Mouse (Mus musculus) forebrain, embryonic 15.5 days (tissue): Measurements from ENCODE around the gene Zdhhc11. TPM values are rescaled to one million over a fixed set of nuclear protein-coding genes. Genes with fewer than 3 reads are reported as not detected.

Source experiments
- ATAC-seq: fragments of 200-750 bp; cut with Nextera tagmentation; replicated peaks from 2 replicates; pipeline ENCODE4 v1.8.0; 2017; ENCODE audit warnings: mild to moderate bottlenecking, moderate TSS enrichment, moderate library complexity
- H3K27ac ChIP-seq: fragments of 300-500 bp; sonication (generic); replicated peaks from 2 replicates; pipeline ENCODE4 v1.5.1; 2015; ENCODE audit warnings: mild to moderate bottlenecking, inconsistent platforms
- H3K27me3 ChIP-seq: fragments of 300-500 bp; sonication (generic); 2 replicates; pipeline ENCODE4 v1.6.1; 2015; ENCODE audit warnings: inconsistent platforms
- H3K36me3 ChIP-seq: fragments of 300-500 bp; sonication (generic); 2 replicates; pipeline ENCODE4 v1.6.1; 2015; ENCODE audit warnings: mild to moderate bottlenecking, inconsistent platforms
- H3K4me1 ChIP-seq: fragments of 300-500 bp; sonication (generic); 2 replicates; pipeline ENCODE4 v1.6.1; 2015; ENCODE audit warnings: inconsistent platforms
- H3K4me2 ChIP-seq: fragments of 300-500 bp; sonication (generic); replicated peaks from 2 replicates; pipeline ENCODE4 v1.6.1; 2015; ENCODE audit warnings: mild to moderate bottlenecking, inconsistent platforms
- H3K4me3 ChIP-seq: fragments of 300-500 bp; sonication (generic); 2 replicates; pipeline ENCODE4 v1.5.1; 2015; ENCODE audit warnings: mild to moderate bottlenecking, inconsistent platforms
- H3K9ac ChIP-seq: fragments of 300-500 bp; sonication (generic); replicated peaks from 2 replicates; pipeline ENCODE4 v1.6.1; 2015; ENCODE audit warnings: mild to moderate bottlenecking, inconsistent platforms
- H3K9me3 ChIP-seq: fragments of 300-500 bp; sonication (generic); 2 replicates; pipeline ENCODE4 v1.6.1; 2016; ENCODE audit warnings: inconsistent platforms
- WGBS: fragments of 180-500 bp; shearing (Covaris S2); methylation state at CpG from one replicate; pipeline ENCODE4 v1.1.7; 2015; ENCODE audit warnings: mixed read lengths; 5-methylcytosine and 5-hydroxymethylcytosine counted together
- polyA plus RNA-seq: library from polyadenylated mRNA; unstranded; fragments of >200 nt; fragmentation: Nextera tagmentation; extraction: Ambion mirVana; gene quantifications from 2 replicates; pipeline ENCODE4 v1.2.1, GENCODE M21; 2015

Zdhhc11 gene
- not detected in 2 replicates for polyA plus RNA-seq

DNA sequence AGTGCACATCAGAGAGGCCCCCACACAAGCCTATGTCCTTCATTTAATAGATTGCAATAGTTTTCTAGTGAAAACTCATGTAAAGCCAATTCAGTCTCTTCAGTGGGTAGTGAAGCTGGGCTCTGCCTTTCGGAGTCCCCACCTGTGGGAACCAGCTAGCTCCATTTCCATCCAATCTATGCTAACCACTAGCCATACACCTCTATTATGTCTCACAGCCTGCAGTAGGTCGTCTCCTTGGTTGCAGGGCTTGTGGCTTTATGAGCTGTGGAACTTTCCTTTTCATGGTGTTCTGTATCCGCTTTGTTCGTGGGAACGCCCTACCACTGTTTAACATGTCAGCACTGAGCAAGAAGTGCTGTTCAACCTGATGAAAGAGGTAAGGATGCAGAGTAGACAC lies at the start of gene Zdhhc11:
Gene Zdhhc11, plus strand, starts transcription at position 301 of the 400 bp plus-strand sequence.
- Histone ChIP-seq H3K27ac (no peak within 1 kb of the TSS), H3K4me3 (no peak within 1 kb of the TSS), H3K27me3 (no peaks in the 10 kb centered on the region), H3K9me3 (no peaks in the 10 kb centered on the region), H3K4me1 (no peaks in the 10 kb centered on the region), H3K4me2 (no peak within 1 kb of the TSS), H3K9ac (no peak within 1 kb of the TSS), H3K36me3 (peaks cover 36% of the 10 kb centered on the region)
- WGBS = 88% methylated on average over 5 of the region's 5 CpGs
- ATAC-seq = no peak

DNA sequence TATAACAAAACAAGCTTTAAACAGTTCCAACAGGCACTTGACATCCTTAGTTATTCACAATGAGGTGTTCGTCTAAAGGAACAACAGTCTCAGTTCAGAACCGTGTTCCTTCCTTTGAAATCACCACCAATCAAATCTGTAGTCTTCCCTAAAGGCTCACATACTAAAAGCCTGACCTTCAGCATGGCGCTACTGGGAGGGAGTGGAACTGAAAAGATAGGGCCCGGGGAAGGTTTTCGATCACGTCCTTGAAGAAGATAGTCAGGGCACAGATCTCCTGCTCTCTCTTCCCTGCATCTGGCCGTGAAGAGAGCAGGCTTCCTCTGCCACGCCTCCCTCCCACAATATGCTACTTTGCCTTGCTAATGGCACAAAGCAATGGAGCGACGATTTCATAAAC lies 31.4 kb upstream of the Zdhhc11 start:
- no peaks in the 10 kb centered on the region for H3K9me3 ChIP-seq
- H3K4me1 ChIP-seq = peaks cover 4% of the 10 kb centered on the region
- no peak overlapping the region for H3K4me2 ChIP-seq
- H3K27me3 ChIP-seq = no peaks in the 10 kb centered on the region
- H3K27ac ChIP-seq = no peak overlapping the region
- ATAC-seq = no peak
- no peak overlapping the region for H3K4me3 ChIP-seq
- WGBS = 87% methylated on average over 10 of the region's 10 CpGs
- H3K36me3 ChIP-seq = peaks cover 19% of the 10 kb centered on the region
- no peak overlapping the region for H3K9ac ChIP-seq

DNA sequence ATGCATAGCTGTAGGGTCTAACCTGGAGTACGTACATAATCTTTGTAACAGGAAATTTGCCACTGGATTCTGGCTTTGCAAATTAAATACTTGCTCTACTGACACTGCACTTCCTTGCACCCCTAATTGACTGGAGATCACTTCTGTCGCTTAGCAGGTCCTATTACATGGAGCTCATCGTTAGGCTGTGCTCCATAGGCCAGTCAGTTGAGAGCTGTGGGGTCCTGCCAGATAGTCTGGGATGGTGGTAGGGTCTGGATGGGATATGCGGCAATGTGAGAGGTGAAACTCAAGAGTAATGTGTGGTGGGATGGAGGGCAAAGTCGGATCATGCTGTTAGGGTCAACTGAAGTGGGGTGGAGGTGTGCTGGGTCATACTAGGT lies 26.7 kb upstream of the Zdhhc11 start:
- Histone ChIP-seq H3K4me2 (peak overlapping the region; percentile 88), H3K27me3 (no peaks in the 10 kb centered on the region), H3K4me1 (peaks cover 14% of the 10 kb centered on the region), H3K9ac (peak overlapping the region; percentile 80), H3K4me3 (peak overlapping the region; percentile 86), H3K9me3 (no peaks in the 10 kb centered on the region), H3K27ac (no peak overlapping the region), H3K36me3 (peaks cover 22% of the 10 kb centered on the region)
- 13% methylated on average over 5 of the region's 5 CpGs for WGBS
- ATAC-seq = no peak; the same call in 1 of the 2 replicates

DNA sequence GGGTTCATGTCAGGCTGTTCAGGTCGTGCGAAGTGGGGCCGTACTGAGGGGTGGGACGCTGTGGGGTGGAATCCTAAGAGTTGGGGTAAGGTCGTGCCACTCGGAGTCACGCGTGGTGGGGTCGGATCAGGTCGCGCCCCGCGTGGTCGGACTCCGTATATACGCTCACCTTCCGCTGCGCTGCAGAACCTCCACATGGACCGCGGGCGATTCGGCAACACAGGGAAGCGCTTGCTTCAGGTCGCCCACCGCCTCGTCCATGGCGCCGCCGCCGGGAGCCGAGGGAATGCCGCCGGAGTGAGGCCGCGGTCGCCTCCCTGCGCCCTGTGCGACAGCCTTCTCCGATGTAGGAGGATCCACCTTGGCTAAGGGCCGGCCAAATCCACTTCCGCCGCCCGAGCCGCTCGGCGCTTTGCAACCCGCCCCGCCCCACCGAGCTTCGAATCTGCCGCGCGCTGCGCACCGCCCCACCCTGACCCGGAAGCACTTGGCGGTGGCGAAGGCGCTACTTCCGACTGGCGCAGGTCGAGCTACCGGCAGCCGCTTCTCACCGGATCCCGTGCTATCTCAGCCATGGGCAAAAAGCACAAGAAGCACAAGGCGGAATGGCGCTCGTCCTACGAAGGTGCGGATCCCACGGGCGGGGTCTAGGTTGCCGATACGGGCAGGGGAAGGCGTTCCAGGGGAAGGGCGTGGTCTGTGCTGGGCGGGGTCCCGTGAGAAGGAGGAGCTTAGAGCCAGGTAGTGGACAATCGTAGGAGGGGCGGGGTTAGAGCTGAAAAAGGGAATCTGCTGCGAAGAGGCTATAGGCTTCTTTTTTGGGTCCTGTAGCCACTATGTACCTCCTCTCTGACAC lies 26.1 kb upstream of the Zdhhc11 start, which contains the start of the genes Trip13 and Brd9:
Gene Trip13, minus strand, starts transcription at position 464 of the 856 bp plus-strand sequence.
Gene Brd9, plus strand, starts transcription at position 491 of the 856 bp plus-strand sequence.
- H3K4me2 ChIP-seq = peak within 1 kb of the TSS; percentile 88
- H3K4me1 ChIP-seq = peaks cover 14% of the 10 kb centered on the region
- H3K9ac ChIP-seq = peak within 1 kb of the TSS; percentile 80
- under 1% methylated on average over 82 of the region's 82 CpGs for WGBS
- H3K27ac ChIP-seq = peak within 1 kb of the TSS; percentile 91
- H3K27me3 ChIP-seq = no peaks in the 10 kb centered on the region
- peak; percentile 97 for ATAC-seq
- peak within 1 kb of the TSS; percentile 86 for H3K4me3 ChIP-seq
- peaks cover 28% of the 10 kb centered on the region for H3K36me3 ChIP-seq
- no peaks in the 10 kb centered on the region for H3K9me3 ChIP-seq

DNA sequence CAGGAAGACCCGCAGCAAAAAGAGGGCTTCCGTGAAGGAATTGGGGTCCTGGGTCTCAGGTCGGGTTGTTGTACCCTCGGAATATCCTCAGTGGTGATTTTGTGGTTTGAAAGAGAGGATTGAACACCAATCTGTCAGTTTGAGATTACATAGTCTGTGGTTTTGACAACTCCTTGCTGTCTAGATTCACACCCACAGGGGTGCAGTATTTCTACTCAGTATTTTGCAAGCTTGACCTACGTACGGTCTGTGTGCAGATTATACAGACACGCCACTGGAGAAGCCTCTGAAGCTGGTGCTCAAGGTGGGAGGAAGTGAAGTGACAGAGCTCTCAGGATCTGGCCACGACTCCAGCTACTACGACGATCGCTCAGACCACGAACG lies 25.5 kb upstream of the Zdhhc11 start:
- Histone ChIP-seq H3K36me3 (peaks cover 34% of the 10 kb centered on the region), H3K4me1 (peaks cover 14% of the 10 kb centered on the region), H3K9ac (peak overlapping the region; percentile 80), H3K9me3 (no peaks in the 10 kb centered on the region), H3K4me3 (peak overlapping the region; percentile 86), H3K27ac (peak overlapping the region; percentile 91), H3K4me2 (peak overlapping the region; percentile 88), H3K27me3 (no peaks in the 10 kb centered on the region)
- 45% methylated on average over 13 of the region's 13 CpGs for WGBS
- ATAC-seq = peak; percentile 37

DNA sequence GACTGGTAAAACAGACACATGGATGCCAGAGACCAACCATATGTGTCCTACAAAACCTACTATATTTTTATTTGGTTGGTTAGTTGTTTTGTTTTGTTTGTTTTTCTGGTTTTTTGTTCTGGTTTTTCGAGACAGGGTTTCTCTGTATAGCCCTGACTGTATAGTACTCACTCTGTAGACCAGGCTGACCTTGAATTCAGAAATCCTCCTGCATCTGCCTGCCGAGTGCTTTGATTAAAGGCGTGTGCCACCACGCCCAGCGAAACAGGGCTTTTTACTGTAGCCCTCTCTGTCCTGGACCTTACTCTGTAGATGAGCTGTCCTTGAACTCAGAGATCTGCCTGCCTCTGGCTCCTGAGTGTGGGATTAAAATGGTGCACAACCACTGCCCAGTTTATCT lies 24.6 kb upstream of the Zdhhc11 start:
- Histone ChIP-seq H3K4me1 (peaks cover 14% of the 10 kb centered on the region), H3K36me3 (peaks cover 44% of the 10 kb centered on the region), H3K4me2 (peak overlapping the region; percentile 88; the same call in 1 of the 2 replicates), H3K27ac (no peak overlapping the region), H3K9me3 (no peaks in the 10 kb centered on the region), H3K4me3 (no peak overlapping the region), H3K9ac (no peak overlapping the region), H3K27me3 (no peaks in the 10 kb centered on the region)
- no peak for ATAC-seq
- WGBS = 93% methylated on average over 5 of the region's 5 CpGs

DNA sequence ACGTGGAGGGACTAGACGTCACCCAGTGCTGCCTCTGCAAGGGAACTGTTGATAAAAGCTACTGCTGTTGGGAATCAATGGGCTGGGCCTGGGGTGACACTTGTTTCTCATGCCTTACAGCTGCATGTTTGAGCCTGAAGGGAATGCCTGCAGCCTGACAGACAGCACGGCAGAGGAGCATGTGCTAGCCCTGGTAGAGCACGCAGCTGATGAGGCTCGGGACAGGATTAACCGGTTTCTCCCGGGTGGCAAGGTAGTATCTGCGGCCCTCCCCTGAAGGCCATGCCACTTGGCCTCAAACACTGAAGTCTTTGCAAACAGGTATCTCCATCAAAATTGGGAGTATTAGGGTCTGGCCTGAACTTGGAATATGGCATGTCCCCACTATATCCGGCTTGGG lies 19.0 kb upstream of the Zdhhc11 start:
- ATAC-seq = no peak
- H3K4me3 ChIP-seq = no peak overlapping the region
- peaks cover 95% of the 10 kb centered on the region for H3K36me3 ChIP-seq
- H3K4me1 ChIP-seq = no peaks in the 10 kb centered on the region
- H3K9me3 ChIP-seq = no peaks in the 10 kb centered on the region
- no peak overlapping the region for H3K4me2 ChIP-seq
- no peak overlapping the region for H3K27ac ChIP-seq
- 96% methylated on average over 9 of the region's 9 CpGs for WGBS
- H3K27me3 ChIP-seq = no peaks in the 10 kb centered on the region
- H3K9ac ChIP-seq = no peak overlapping the region

DNA sequence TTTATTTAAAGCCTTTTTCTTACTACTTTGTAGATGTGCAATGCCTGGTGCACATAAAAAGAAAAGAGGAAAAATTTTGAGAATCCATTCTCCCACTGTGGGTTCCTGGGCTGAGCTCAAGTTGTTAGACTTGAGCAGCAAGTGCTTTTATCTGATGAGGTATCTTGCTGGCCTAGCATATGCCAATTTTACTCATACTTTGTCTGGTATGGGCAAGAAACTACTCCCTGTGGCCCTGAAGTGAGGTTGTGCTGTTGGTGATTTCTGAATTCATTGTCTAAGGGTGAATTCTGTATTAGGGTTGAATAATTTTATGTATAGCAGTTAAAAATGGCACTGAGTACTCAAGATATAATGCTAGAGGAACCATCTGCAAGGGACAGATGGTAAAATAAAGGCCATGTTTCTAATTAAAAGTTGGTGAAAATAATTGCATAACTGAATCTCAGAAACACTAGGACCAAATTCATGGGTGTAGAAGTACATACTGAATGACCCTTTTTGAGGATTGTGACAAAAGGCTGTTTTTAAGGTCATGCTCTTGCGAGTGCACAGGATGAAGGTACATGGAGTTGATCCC lies 10.0 kb upstream of the Zdhhc11 start:
- Histone ChIP-seq H3K9me3 (no peaks in the 10 kb centered on the region), H3K27me3 (no peaks in the 10 kb centered on the region), H3K27ac (no peak overlapping the region; the same call in 1 of the 2 replicates), H3K9ac (no peak overlapping the region), H3K36me3 (peaks cover 94% of the 10 kb centered on the region), H3K4me2 (no peak overlapping the region), H3K4me3 (no peak overlapping the region), H3K4me1 (no peaks in the 10 kb centered on the region)
- no peak for ATAC-seq
- WGBS = 89% methylated on average over 1 of the region's 1 CpGs

DNA sequence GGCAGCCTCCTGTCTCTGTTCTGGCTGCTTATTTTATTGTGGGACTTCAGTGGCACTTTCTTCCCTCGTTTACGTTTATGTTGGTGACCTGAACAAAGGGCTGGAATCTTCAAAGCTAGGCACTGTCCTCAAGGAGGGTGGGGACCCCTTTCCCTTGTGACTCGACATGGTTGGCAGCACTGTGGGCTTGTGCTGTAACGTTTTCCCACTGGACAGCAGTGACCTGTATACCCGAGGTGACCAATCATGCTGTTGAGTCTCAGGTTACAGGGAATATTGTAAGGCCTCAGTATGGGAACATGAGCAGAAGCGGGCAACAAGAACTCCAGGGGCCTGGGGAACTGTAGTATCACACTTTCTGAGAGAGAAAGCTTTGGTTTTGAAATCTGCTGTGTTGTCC lies 9.0 kb upstream of the Zdhhc11 start:
- no peak overlapping the region for H3K9ac ChIP-seq
- 69% methylated on average over 6 of the region's 6 CpGs for WGBS
- H3K27ac ChIP-seq = no peak overlapping the region
- H3K4me2 ChIP-seq = no peak overlapping the region
- H3K4me1 ChIP-seq = no peaks in the 10 kb centered on the region
- H3K27me3 ChIP-seq = no peaks in the 10 kb centered on the region
- H3K9me3 ChIP-seq = no peaks in the 10 kb centered on the region
- ATAC-seq = no peak
- H3K4me3 ChIP-seq = no peak overlapping the region
- H3K36me3 ChIP-seq = peaks cover 94% of the 10 kb centered on the region

DNA sequence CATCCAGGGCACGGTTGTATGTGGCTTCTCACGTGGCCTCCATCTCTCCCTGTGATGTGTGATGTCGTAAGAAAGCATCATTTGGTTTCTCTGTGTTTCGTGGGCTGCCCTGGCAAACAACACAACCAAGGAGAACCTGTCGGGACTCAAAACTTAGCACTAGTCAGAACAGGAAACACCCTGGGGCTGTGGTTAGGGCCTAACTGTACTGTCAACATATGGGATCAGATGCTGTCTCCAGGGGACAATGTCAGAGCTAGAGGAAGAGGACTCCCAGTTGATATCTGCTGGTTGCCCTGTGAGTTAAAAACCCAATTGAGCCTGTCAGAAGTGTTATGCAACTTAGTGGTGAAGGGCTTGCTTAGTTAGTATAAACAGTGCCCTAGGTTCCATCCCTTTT lies 8.1 kb upstream of the Zdhhc11 start:
- peaks cover 94% of the 10 kb centered on the region for H3K36me3 ChIP-seq
- no peak overlapping the region for H3K4me3 ChIP-seq
- ATAC-seq = no peak
- no peaks in the 10 kb centered on the region for H3K27me3 ChIP-seq
- no peak overlapping the region for H3K9ac ChIP-seq
- no peak overlapping the region for H3K4me2 ChIP-seq
- H3K4me1 ChIP-seq = no peaks in the 10 kb centered on the region
- no peaks in the 10 kb centered on the region for H3K9me3 ChIP-seq
- WGBS = 91% methylated on average over 5 of the region's 5 CpGs
- H3K27ac ChIP-seq = no peak overlapping the region

DNA sequence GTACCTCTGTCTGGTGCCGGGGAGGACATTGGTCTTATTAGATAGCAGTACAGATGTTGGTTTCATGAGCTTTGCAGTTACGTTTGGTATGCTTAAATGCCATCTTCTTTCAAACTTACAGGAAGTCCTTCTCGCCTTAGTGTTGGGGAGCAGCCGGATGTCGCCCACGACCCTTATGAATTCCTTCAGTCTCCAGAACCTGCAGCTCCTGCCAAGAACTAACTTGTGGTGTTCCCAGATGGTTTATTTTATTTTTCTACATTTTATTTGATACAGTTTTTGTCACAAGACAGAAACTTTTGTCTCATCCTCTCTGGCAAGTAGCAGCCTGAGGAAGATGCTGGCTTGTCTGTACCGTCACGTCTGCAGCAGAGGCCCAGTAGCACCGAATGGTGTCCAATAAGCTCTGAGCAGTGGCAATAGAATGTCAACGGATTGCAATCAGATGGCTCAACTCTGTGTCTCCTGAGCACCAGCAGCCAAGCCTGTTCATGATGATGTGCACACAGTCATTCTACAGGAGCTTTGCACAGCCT lies 3.5 kb upstream of the Zdhhc11 start:
- 96% methylated on average over 10 of the region's 10 CpGs for whole genome bisulfite sequencing
- Histone ChIP-seq H3K9ac (no peak overlapping the region), H3K4me2 (no peak overlapping the region), H3K4me3 (no peak overlapping the region), H3K9me3 (no peaks in the 10 kb centered on the region), H3K4me1 (no peaks in the 10 kb centered on the region), H3K36me3 (peaks cover 68% of the 10 kb centered on the region), H3K27me3 (no peaks in the 10 kb centered on the region), H3K27ac (no peak overlapping the region)
- no peak for ATAC-seq

DNA sequence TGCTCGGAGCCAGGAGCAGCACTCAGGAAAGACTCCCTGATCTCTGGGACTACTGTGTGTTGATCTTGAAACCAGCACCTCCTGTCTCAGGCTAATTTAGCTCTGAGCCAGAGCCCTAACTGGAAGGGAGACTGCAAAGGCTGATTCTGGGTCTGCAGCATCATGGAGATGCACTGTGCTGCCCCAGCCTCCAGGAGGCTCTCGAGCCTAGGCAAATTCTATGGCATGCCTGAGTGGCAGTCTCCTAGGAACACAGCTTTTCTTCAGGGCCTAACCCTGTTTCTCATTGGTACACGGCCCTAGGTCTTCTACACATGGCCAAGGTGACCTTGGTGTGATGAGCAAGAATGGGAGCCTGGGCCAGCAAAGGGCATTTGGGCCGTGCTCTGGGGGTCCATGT lies 2.5 kb upstream of the Zdhhc11 start:
- Histone ChIP-seq H3K4me1 (no peaks in the 10 kb centered on the region), H3K4me3 (no peak overlapping the region), H3K27me3 (no peaks in the 10 kb centered on the region), H3K9me3 (no peaks in the 10 kb centered on the region), H3K36me3 (peaks cover 58% of the 10 kb centered on the region), H3K9ac (no peak overlapping the region), H3K27ac (no peak overlapping the region), H3K4me2 (no peak overlapping the region)
- WGBS = 90% methylated on average over 4 of the region's 4 CpGs
- ATAC-seq = no peak
